Mouse (Mus musculus): ENCODE results near the gene Ptger3.

- TF ChIP-seq CTCF (IDR thresholded peaks at IDR 0.05; ENCODE audit: low read depth) (no peak), EP300 (IDR thresholded peaks at IDR 0.05; ENCODE audit: low read depth) (no peak)
Measured at GRCm38 (mm10) chr3:157549758-157550600, 16.7 kb upstream of the Ptger3 start.
